ENCODE assay signal across 7 mouse cellular contexts in genomic region chr12:72520645-72521044, GRCm38 (mm10). TPM values are rescaled to one million over a fixed set of nuclear protein-coding genes. Genes with fewer than 3 reads are reported as not detected.
A peak's percentile ranks its signal among the peaks of the same experiment; 100 is the strongest.
DNase-seq lines count a peak whose midpoint lies in the region; ATAC-seq lines count a peak whose summit lies in the region.

No protein-coding gene starts in this region.

- no peaks in the 10 kb centered on the region for H3K27me3 ChIP-seq in liver, embryonic 12.5 days (replicated peaks)
- H3K27me3 ChIP-seq in liver, embryonic 11.5 days (replicated peaks; ENCODE audit: control insufficient read depth, insufficient read depth, low read length) = no peaks in the 10 kb centered on the region

- intact Hi-C loops in gastrocnemius, postnatal 14 days (cut with DNase I; ENCODE audit: low total_unique reads) = no loop called here

- H3K9ac ChIP-seq in liver, embryonic 12.5 days = no peak overlapping the region
- no peak overlapping the region for H3K9ac ChIP-seq in liver, embryonic 11.5 days (ENCODE audit: low read depth, low read length)

- H3K27ac ChIP-seq in liver, embryonic 12.5 days = no peak overlapping the region
- no peak overlapping the region for H3K27ac ChIP-seq in liver, embryonic 11.5 days (ENCODE audit: low read depth, low read length)

- H3K36me3 ChIP-seq in liver, embryonic 12.5 days = no peaks in the 10 kb centered on the region
- no peaks in the 10 kb centered on the region for H3K36me3 ChIP-seq in liver, embryonic 11.5 days (ENCODE audit: control insufficient read depth, insufficient read depth, low read length)

- no peaks in the 10 kb centered on the region for H3K9me3 ChIP-seq in liver, embryonic 12.5 days (replicated peaks)
- H3K9me3 ChIP-seq in liver, embryonic 11.5 days (ENCODE audit: control insufficient read depth, low read length) = no peaks in the 10 kb centered on the region

- ATAC-seq in liver, embryonic 12.5 days = no peak
- no peak for ATAC-seq in liver, embryonic 11.5 days (replicated peaks; ENCODE audit: low FRiP score)

- peak; percentile 77 for DNase-seq in liver
- DNase-seq in R1 (ENCODE audit: low read depth, low spot score) = peak; percentile 79
- peak; percentile 23 for DNase-seq in cerebellum, adult 11-12 months
- peak; percentile 55 for DNase-seq in gastrocnemius, postnatal 14 days
- DNase-seq in liver, embryonic 11.5 days (ENCODE audit: low spot score) = peak; percentile 43
- peak; percentile 41 to 82 for DNase-seq in right cerebral cortex, postnatal 10 days (ENCODE audit: low spot score in 2 of 2)

- WGBS in liver, embryonic 12.5 days (ENCODE audit: insufficient replicate concordance) = 0% methylated on average over 2 of the region's 2 CpGs
- 2% methylated on average over 2 of the region's 2 CpGs for WGBS in liver, embryonic 11.5 days

- H3K4me3 ChIP-seq in liver, embryonic 12.5 days = no peak overlapping the region
- no peak overlapping the region for H3K4me3 ChIP-seq in liver, embryonic 11.5 days (ENCODE audit: low read depth, low read length)

- H3K4me2 ChIP-seq in liver, embryonic 12.5 days = no peak overlapping the region
- no peak overlapping the region for H3K4me2 ChIP-seq in liver, embryonic 11.5 days

- H3K4me1 ChIP-seq in liver, embryonic 12.5 days = peaks cover 9% of the 10 kb centered on the region
- H3K4me1 ChIP-seq in liver, embryonic 11.5 days (replicated peaks; ENCODE audit: control insufficient read depth, insufficient read depth, low read length) = no peaks in the 10 kb centered on the region

RNA-seq across cellular contexts. Expression of gene Pcnx4, which starts 15.5 kb away (rescaled TPM):
- 4.0 and 4.2 TPM in 2 replicates for polyA plus RNA-seq in liver, embryonic 12.5 days (2016; fragmentation: Nextera tagmentation; extraction: Ambion mirVana)
- total RNA-seq in gastrocnemius, postnatal 14 days (2021) = 1 to 10 TPM; 2.1 to 2.6 TPM
- polyA plus RNA-seq in liver, embryonic 11.5 days (2014; fragmentation: Nextera tagmentation; extraction: Ambion mirVana) = 6.5 and 7.1 TPM in 2 replicates

Comparison
In these comparisons a context has a peak if more than half of its experiments do, and no peak if none do; other contexts are left out.
1. DNase-seq: peak in every context shown above with its lines; median percentile 79 in R1; 77 in liver; 62 in right cerebral cortex, postnatal 10 days; 55 in gastrocnemius, postnatal 14 days; 43 in liver, embryonic 11.5 days; 23 in cerebellum, adult 11-12 months.